Mouse (Mus musculus) left cerebral cortex, adult 18-20 months (tissue): ENCODE results near the gene Zfp472. TPM values are rescaled to one million over a fixed set of nuclear protein-coding genes. Genes with fewer than 3 reads are reported as not detected.
A peak's percentile ranks its signal among the peaks of the same experiment; 100 is the strongest.

ENCODE experiments used
- DNase-seq, 2 experiments: peaks; one replicate each; pipeline ENCODE4 v3.0.0; 2021 to 2022; ENCODE audit warnings: low spot score in 2 of 2, mixed read lengths in 1 of 2
- long read RNA-seq, 2 experiments: library from polyadenylated mRNA; stranded (forward); transcript quantifications; one replicate each; pipeline ENCODE4 v2.0.0; 2021
- total RNA-seq, 2 experiments: library from RNA; stranded (reverse); gene quantifications; 2 replicates each; pipeline ENCODE4 v1.2.3; 2021

Gene Zfp472
- 1 to 10 TPM; 4.2 to 5.0 TPM for total RNA-seq
- long read RNA-seq, experiment 1, partial matches to known transcripts: 0 of 1 reads
- long read RNA-seq, experiment 1, other reads (novel, unspliced or antisense): 0 of 1 reads
- long read RNA-seq, experiment 2, partial matches to known transcripts: 0 of 4 reads
- long read RNA-seq, experiment 2, other reads (novel, unspliced or antisense): 0 of 4 reads

GRCm38 (mm10) chr17:32965623-32966290 lies at the start of gene Zfp472:
Gene Zfp472, plus strand, starts transcription at chr17:32965814.
- DNase-seq: peak; percentile 88 to 93

GRCm38 (mm10) chr17:32916075-32916474 lies 49.5 kb upstream of the Zfp472 start:
- DNase-seq: no peak

GRCm38 (mm10) chr17:32917131-32917530 lies 48.5 kb upstream of the Zfp472 start, which contains the start of gene Cyp4f14:
Gene Cyp4f14, minus strand, starts transcription at chr17:32917342.
- peak in 1 of 2 experiments; percentile 15 for DNase-seq

- DNase-seq: no peak
Observed at GRCm38 (mm10) chr17:32919123-32919522, 46.5 kb upstream of the Zfp472 start.

- no peak for DNase-seq
Observed at GRCm38 (mm10) chr17:32923681-32924080, 41.9 kb upstream of the Zfp472 start.

GRCm38 (mm10) chr17:32924658-32925312 lies 40.8 kb upstream of the Zfp472 start:
- peak; percentile 62 to 67 for DNase-seq

- DNase-seq: no peak
Observed at GRCm38 (mm10) chr17:32927803-32928202, 37.8 kb upstream of the Zfp472 start.

GRCm38 (mm10) chr17:32939831-32940230 lies 25.8 kb upstream of the Zfp472 start:
- no peak for DNase-seq

- DNase-seq: no peak
Observed at GRCm38 (mm10) chr17:32943661-32944060, 22.0 kb upstream of the Zfp472 start.

GRCm38 (mm10) chr17:32944402-32945035 lies 21.1 kb upstream of the Zfp472 start:
- no peak for DNase-seq

GRCm38 (mm10) chr17:32946716-32947115 lies 18.9 kb upstream of the Zfp472 start:
- no peak for DNase-seq

GRCm38 (mm10) chr17:32947215-32947914 lies 18.2 kb upstream of the Zfp472 start, which contains the start of gene Cyp4f13:
Gene Cyp4f13, minus strand, starts transcription at chr17:32947402.
- DNase-seq: peak; percentile 90 to 92

- DNase-seq: no peak
Observed at GRCm38 (mm10) chr17:32950136-32950535, 15.5 kb upstream of the Zfp472 start.

GRCm38 (mm10) chr17:32951006-32951405 lies 14.6 kb upstream of the Zfp472 start:
- DNase-seq: no peak

- peak; percentile 88 to 92 for DNase-seq
Observed at GRCm38 (mm10) chr17:32951441-32951840, 14.2 kb upstream of the Zfp472 start.

GRCm38 (mm10) chr17:32965253-32965622 lies 376 bp upstream of the Zfp472 start:
- no peak for DNase-seq

- DNase-seq: no peak
Observed at GRCm38 (mm10) chr17:32981361-32981760, 15.7 kb downstream of the Zfp472 start.

GRCm38 (mm10) chr17:32986301-32986700 lies 20.7 kb downstream of the Zfp472 start:
- no peak for DNase-seq

- DNase-seq: peak in 1 of 2 experiments; percentile 34
Observed at GRCm38 (mm10) chr17:32991965-32992698, 26.5 kb downstream of the Zfp472 start.

GRCm38 (mm10) chr17:32992699-32993474 lies 27.3 kb downstream of the Zfp472 start, which contains the start of gene Zfp952:
Gene Zfp952, plus strand, starts transcription at chr17:32993129.
- DNase-seq: peak; percentile 81 to 87
